Mouse (Mus musculus): ENCODE results near the gene Rsph4a. TPM values are rescaled to one million over a fixed set of nuclear protein-coding genes. Genes with fewer than 3 reads are reported as not detected.
A peak's percentile ranks its signal among the peaks of the same experiment; 100 is the strongest.

Gene Rsph4a
- polyA plus RNA-seq, 1 experiment: not detected

DNA sequence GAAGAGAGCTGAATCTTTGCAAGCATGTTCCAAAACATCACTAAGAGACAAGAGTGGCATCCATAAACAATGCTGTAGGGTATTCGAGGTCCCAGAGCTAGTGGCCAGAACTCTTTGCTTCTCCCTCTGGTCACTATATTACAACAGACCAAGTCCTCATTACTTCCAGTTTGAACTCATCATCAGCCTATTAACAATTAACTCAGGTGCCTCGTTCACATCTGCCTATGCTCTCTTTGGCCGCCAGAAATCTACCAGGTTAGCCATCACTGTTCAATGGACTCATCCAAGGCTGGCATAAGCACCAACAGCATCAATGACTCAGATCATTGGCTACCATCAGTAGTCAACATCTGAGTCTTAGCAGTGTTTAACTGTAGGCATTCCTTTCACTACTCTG is 40.5 kb downstream of the Rsph4a start:
- TF ChIP-seq CTCF (IDR thresholded peaks at IDR 0.05; ENCODE audit: insufficient read depth, low read depth, low read length) (no peak), POLR2A (IDR thresholded peaks at IDR 0.05; ENCODE audit: insufficient read depth, low read depth, low read length) (no peak)
- no peak overlapping the region for H3K27ac ChIP-seq (ENCODE audit: insufficient read depth, low read depth, low read length)
- H3K4me3 ChIP-seq (ENCODE audit: insufficient read depth, low read depth, low read length): no peak overlapping the region
- 81% methylated on average over 3 of the region's 3 CpGs for WGBS
- H3K4me1 ChIP-seq (ENCODE audit: control insufficient read depth, insufficient read depth, low read length): no peaks in the 10 kb centered on the region

DNA sequence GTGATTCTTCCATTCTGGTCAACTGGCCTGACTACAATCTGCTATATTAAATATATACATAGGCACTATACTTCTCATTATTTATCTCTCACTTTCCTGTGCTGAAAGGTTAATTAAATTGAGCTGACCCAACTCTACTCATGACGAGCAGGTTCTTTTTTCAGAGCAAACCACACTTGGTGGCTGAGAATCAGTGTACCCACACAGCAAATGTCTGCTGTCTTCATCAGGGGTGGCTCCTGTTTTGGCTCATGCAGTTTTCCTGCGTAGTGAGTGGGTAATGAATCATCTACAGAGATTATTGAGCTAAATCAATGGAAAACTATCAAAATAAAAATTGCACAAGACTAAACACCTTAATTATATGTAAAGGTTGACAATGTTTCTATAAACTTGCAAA is 41.4 kb downstream of the Rsph4a start:
- Histone ChIP-seq H3K4me1 (ENCODE audit: control insufficient read depth, insufficient read depth, low read length) (no peaks in the 10 kb centered on the region), H3K27ac (ENCODE audit: insufficient read depth, low read depth, low read length) (no peak overlapping the region), H3K4me3 (ENCODE audit: insufficient read depth, low read depth, low read length) (no peak overlapping the region)
- no peak for TF ChIP-seq POLR2A (IDR thresholded peaks at IDR 0.05; ENCODE audit: insufficient read depth, low read depth, low read length)
- no peak for TF ChIP-seq CTCF (IDR thresholded peaks at IDR 0.05; ENCODE audit: insufficient read depth, low read depth, low read length)
- WGBS: 47% methylated on average over 2 of the region's 2 CpGs

DNA sequence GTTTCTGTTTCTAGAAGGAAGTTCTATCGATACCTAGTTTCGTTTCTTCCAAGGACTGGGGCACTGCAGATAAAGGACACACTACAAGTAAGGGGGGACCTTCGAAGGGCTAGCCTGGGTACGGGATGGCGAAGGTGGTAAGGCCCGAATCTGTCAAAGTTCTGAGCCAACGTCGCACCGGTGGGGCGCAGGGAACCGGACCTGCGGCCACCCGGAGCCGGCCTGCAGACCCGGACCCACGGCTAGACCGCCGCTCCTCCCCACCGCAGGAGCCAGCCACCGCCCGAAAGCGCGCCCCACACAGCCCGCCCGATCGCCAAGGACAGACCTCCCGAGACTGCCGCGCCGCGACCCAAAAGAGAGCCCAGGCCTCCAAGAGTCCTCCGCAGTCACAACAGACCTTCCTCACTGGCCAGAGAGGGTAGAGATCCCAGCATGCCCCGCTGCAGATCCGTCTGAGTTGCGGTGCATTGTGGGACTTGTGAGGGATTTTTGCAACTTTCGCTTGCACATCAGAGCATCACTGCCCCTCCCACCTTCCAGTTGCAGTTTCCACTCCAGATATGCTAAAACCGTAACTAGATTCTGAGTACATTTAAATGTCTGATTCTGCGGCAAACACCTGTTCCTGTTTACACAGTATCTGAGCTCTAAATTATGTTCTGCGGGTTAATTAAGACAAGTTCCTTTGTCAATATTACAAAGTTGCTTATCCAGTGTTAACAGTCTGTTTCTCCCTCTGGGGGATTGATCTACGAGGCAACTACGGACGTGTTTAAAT is 46.1 kb downstream of the Rsph4a start, which contains the start of gene Zup1:
Zup1 (minus strand) TSS at position 467 of the 781 bp plus-strand sequence.
- H3K4me1 ChIP-seq (ENCODE audit: control insufficient read depth, insufficient read depth, low read length): no peaks in the 10 kb centered on the region
- peak within 1 kb of the TSS; percentile 88 for H3K4me3 ChIP-seq (ENCODE audit: insufficient read depth, low read depth, low read length)
- WGBS: under 1% methylated on average over 42 of the region's 42 CpGs
- TF ChIP-seq POLR2A (IDR thresholded peaks at IDR 0.05; ENCODE audit: insufficient read depth, low read depth, low read length): peak; percentile 40; the same call in 1 of the 2 replicates
- no peak for TF ChIP-seq CTCF (IDR thresholded peaks at IDR 0.05; ENCODE audit: insufficient read depth, low read depth, low read length)
- 0 out of 2 replicates have a peak within 1 kb of the TSS, but pooled peaks have one; percentile 23 for H3K27ac ChIP-seq (ENCODE audit: insufficient read depth, low read depth, low read length)

DNA sequence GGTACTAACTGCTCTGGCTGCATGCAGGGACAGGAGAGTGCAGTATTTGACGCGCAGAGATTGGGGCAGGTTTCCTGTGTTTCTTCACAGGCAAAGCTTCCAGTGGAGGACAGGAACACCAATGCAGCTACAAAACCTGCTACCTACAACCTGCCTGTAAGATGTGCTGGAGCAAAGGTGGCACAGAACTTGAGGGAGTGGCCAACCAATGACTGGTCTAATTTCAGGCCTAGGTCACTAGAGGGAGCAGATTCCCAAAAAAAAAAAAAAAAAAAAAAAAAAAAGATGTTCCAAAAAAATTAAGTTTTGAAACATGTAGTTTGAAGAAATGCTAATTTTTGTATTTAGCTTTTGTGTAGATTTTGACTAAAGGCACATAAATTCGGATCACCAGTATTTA is 47.6 kb downstream of the Rsph4a start:
- Histone ChIP-seq H3K4me3 (ENCODE audit: insufficient read depth, low read depth, low read length) (no peak overlapping the region), H3K27ac (ENCODE audit: insufficient read depth, low read depth, low read length) (no peak overlapping the region), H3K4me1 (ENCODE audit: control insufficient read depth, insufficient read depth, low read length) (no peaks in the 10 kb centered on the region)
- TF ChIP-seq CTCF (IDR thresholded peaks at IDR 0.05; ENCODE audit: insufficient read depth, low read depth, low read length): no peak
- 87% methylated on average over 3 of the region's 3 CpGs for WGBS

Other genes starting within 250 kb of the Rsph4a start
- not detected in 2 replicates for gene Sult3a2, start 118.4 kb upstream of the Rsph4a start, polyA plus RNA-seq (2012; ENCODE audit: insufficient read depth, insufficient read length, low replicate concordance, missing spikeins)
- gene Sult3a1, start 47.4 kb upstream of the Rsph4a start, polyA plus RNA-seq (2012; ENCODE audit: insufficient read depth, insufficient read length, low replicate concordance, missing spikeins): not detected in 2 replicates
- 240 TPM in 1 of 2 replicates, not detected in the other for gene Zup1, start 46.2 kb downstream of the Rsph4a start, polyA plus RNA-seq (2012; ENCODE audit: insufficient read depth, insufficient read length, low replicate concordance, missing spikeins)
- not detected in 2 replicates for gene Rwdd1, start 114.5 kb downstream of the Rsph4a start, polyA plus RNA-seq (2012; ENCODE audit: insufficient read depth, insufficient read length, low replicate concordance, missing spikeins)
- gene Trappc3l, start 132.5 kb downstream of the Rsph4a start, polyA plus RNA-seq (2012; ENCODE audit: insufficient read depth, insufficient read length, low replicate concordance, missing spikeins): not detected in 2 replicates
- not detected in 2 replicates for gene Calhm4, start 139.2 kb downstream of the Rsph4a start, polyA plus RNA-seq (2012; ENCODE audit: insufficient read depth, insufficient read length, low replicate concordance, missing spikeins)
- gene Calhm5, start 191.4 kb downstream of the Rsph4a start, polyA plus RNA-seq (2012; ENCODE audit: insufficient read depth, insufficient read length, low replicate concordance, missing spikeins): not detected in 2 replicates
- not detected in 2 replicates for gene Calhm6, start 222.9 kb downstream of the Rsph4a start, polyA plus RNA-seq (2012; ENCODE audit: insufficient read depth, insufficient read length, low replicate concordance, missing spikeins)